Mouse (Mus musculus) heart, embryonic 16.5 days (tissue): Measurements from ENCODE around the gene Fam204a. TPM values are rescaled to one million over a fixed set of nuclear protein-coding genes. Genes with fewer than 3 reads are reported as not detected.

Experiments
- ATAC-seq: fragments of 200-750 bp; cut with Nextera tagmentation; replicated peaks from 2 replicates; pipeline ENCODE4 v1.8.0; 2017; ENCODE audit warnings: moderate number of reproducible peaks; ENCODE audit not compliant: insufficient read depth, low FRiP score; ENCODE audit errors: extremely low read depth
- H3K27ac ChIP-seq: fragments of 300-500 bp; sonication (generic); 2 replicates; pipeline ENCODE4 v1.5.1; 2014; ENCODE audit warnings: mild to moderate bottlenecking, low read length, control low read depth, moderate library complexity
- H3K27me3 ChIP-seq: fragments of 300-500 bp; sonication (generic); 2 replicates; pipeline ENCODE4 v1.6.1; 2014; ENCODE audit warnings: low read length, mixed read lengths; ENCODE audit not compliant: control insufficient read depth, insufficient read depth
- H3K36me3 ChIP-seq: fragments of 300-500 bp; sonication (generic); 2 replicates; pipeline ENCODE4 v1.6.1; 2014; ENCODE audit not compliant: control insufficient read depth, insufficient read depth
- H3K4me1 ChIP-seq: fragments of 300-500 bp; sonication (generic); 2 replicates; pipeline ENCODE4 v1.6.1; 2014; ENCODE audit warnings: low read length, mixed read lengths; ENCODE audit not compliant: control insufficient read depth, insufficient read depth
- H3K4me2 ChIP-seq: fragments of 300-500 bp; sonication (generic); 2 replicates; pipeline ENCODE4 v1.6.1; 2014; ENCODE audit warnings: low read depth, mild to moderate bottlenecking, control low read depth, low read length
- H3K4me3 ChIP-seq: fragments of 300-500 bp; sonication (generic); 2 replicates; pipeline ENCODE4 v1.5.1; 2014; ENCODE audit warnings: mild to moderate bottlenecking, control low read depth, low read length
- H3K9ac ChIP-seq: fragments of 300-500 bp; sonication (generic); 2 replicates; pipeline ENCODE4 v1.6.1; 2014; ENCODE audit warnings: low read length, control low read depth
- H3K9me3 ChIP-seq: fragments of 300-500 bp; sonication (generic); replicated peaks from 2 replicates; pipeline ENCODE4 v1.6.1; 2016; ENCODE audit warnings: low read length; ENCODE audit not compliant: control insufficient read depth
- WGBS: fragments of 180-500 bp; shearing (Covaris S2); extraction: QIAGEN DNeasy Blood & Tissue Kit; methylation state at CpG from one replicate; pipeline ENCODE4 v1.1.7; 2014; 5-methylcytosine and 5-hydroxymethylcytosine counted together
- polyA plus RNA-seq: library from polyadenylated mRNA; unstranded; fragments of >200 nt; fragmentation: Nextera tagmentation; extraction: Ambion mirVana; gene quantifications from 2 replicates; pipeline ENCODE4 v1.2.1, GENCODE M21; 2015

Fam204a gene
- polyA plus RNA-seq, 1 experiment from 2014 or later = 34.7 TPM

GRCm38 (mm10) chr19:60226845-60227235 lies 339 bp upstream of the Fam204a start:
- no peak overlapping the region for H3K27ac ChIP-seq
- peak overlapping the region; percentile 66 for H3K4me2 ChIP-seq
- peak overlapping the region; percentile 96 for H3K4me3 ChIP-seq
- 56% methylated on average over 8 of the region's 8 CpGs for WGBS
- H3K9ac ChIP-seq = no peak overlapping the region
- H3K27me3 ChIP-seq = no peaks in the 10 kb centered on the region
- no peaks in the 10 kb centered on the region for H3K36me3 ChIP-seq
- no peak for ATAC-seq
- peaks cover 5% of the 10 kb centered on the region; the same call in 1 of the 2 replicates for H3K4me1 ChIP-seq
- no peaks in the 10 kb centered on the region for H3K9me3 ChIP-seq

GRCm38 (mm10) chr19:60219395-60219794 lies 7.1 kb downstream of the Fam204a start:
- Histone ChIP-seq H3K4me2 (no peak overlapping the region), H3K36me3 (no peaks in the 10 kb centered on the region), H3K27me3 (no peaks in the 10 kb centered on the region), H3K4me3 (no peak overlapping the region), H3K9ac (no peak overlapping the region), H3K4me1 (peaks cover 3% of the 10 kb centered on the region; the same call in 1 of the 2 replicates), H3K9me3 (no peaks in the 10 kb centered on the region), H3K27ac (no peak overlapping the region)
- ATAC-seq = no peak
- WGBS = 81% methylated on average over 7 of the region's 7 CpGs

DNA sequence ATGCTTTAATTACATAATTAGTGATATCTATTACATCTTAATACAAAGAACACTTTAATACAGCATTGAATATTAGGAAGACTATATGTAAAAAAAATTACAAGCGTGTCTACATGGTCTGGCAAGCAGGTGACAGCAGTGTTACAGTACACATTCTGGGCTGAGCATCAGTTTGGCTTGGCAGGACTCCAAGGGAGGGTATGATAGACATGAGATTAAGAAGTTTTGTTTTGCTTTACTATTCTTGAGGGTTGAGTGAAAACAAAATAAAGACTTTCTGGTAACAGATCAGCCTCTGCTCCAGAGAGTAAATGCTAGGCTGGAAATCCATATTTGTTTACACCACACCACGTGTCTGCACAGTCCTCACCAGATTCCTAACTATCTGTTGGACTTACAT lies 8.5 kb downstream of the Fam204a start:
- H3K27me3 ChIP-seq = no peaks in the 10 kb centered on the region
- peaks cover 3% of the 10 kb centered on the region; the same call in 1 of the 2 replicates for H3K4me1 ChIP-seq
- no peak overlapping the region for H3K27ac ChIP-seq
- H3K4me2 ChIP-seq = no peak overlapping the region
- 0 out of 2 replicates have a peak, but pooled peaks cover 2% of the 10 kb centered on the region for H3K36me3 ChIP-seq
- no peaks in the 10 kb centered on the region for H3K9me3 ChIP-seq
- ATAC-seq = no peak
- no peak overlapping the region for H3K9ac ChIP-seq
- WGBS = 52% methylated on average over 2 of the region's 2 CpGs
- H3K4me3 ChIP-seq = no peak overlapping the region

GRCm38 (mm10) chr19:60208173-60208572 lies 18.3 kb downstream of the Fam204a start:
- Histone ChIP-seq H3K27ac (no peak overlapping the region), H3K9me3 (no peaks in the 10 kb centered on the region), H3K4me2 (no peak overlapping the region), H3K27me3 (no peaks in the 10 kb centered on the region), H3K4me3 (no peak overlapping the region), H3K4me1 (no peaks in the 10 kb centered on the region), H3K36me3 (peaks cover 11% of the 10 kb centered on the region; the same call in 1 of the 2 replicates), H3K9ac (no peak overlapping the region)
- ATAC-seq = no peak

- Histone ChIP-seq H3K4me2 (no peak overlapping the region), H3K27ac (no peak overlapping the region), H3K27me3 (no peaks in the 10 kb centered on the region), H3K9ac (no peak overlapping the region), H3K9me3 (no peaks in the 10 kb centered on the region), H3K4me3 (no peak overlapping the region), H3K4me1 (peaks cover 3% of the 10 kb centered on the region), H3K36me3 (peaks cover 5% of the 10 kb centered on the region; the same call in 1 of the 2 replicates)
- no peak for ATAC-seq
- WGBS = 78% methylated on average over 7 of the region's 7 CpGs
These were observed 22.3 kb downstream of the Fam204a start for GRCm38 (mm10) chr19:60204176-60204575.

GRCm38 (mm10) chr19:60200294-60200693 lies 26.2 kb downstream of the Fam204a start:
- 21% methylated on average over 2 of the region's 2 CpGs for WGBS
- Histone ChIP-seq H3K4me2 (no peak overlapping the region), H3K4me1 (peaks cover 9% of the 10 kb centered on the region), H3K9ac (no peak overlapping the region), H3K9me3 (no peaks in the 10 kb centered on the region), H3K36me3 (peaks cover 3% of the 10 kb centered on the region; the same call in 1 of the 2 replicates), H3K27me3 (no peaks in the 10 kb centered on the region), H3K27ac (no peak overlapping the region), H3K4me3 (no peak overlapping the region)
- ATAC-seq = no peak

GRCm38 (mm10) chr19:60199152-60199551 lies 27.3 kb downstream of the Fam204a start:
- Histone ChIP-seq H3K27ac (no peak overlapping the region), H3K4me2 (no peak overlapping the region), H3K9me3 (no peaks in the 10 kb centered on the region), H3K4me3 (no peak overlapping the region), H3K9ac (no peak overlapping the region), H3K36me3 (peaks cover 3% of the 10 kb centered on the region; the same call in 1 of the 2 replicates), H3K4me1 (peaks cover 9% of the 10 kb centered on the region), H3K27me3 (no peaks in the 10 kb centered on the region)
- no peak for ATAC-seq

- Histone ChIP-seq H3K4me2 (no peak overlapping the region), H3K9me3 (no peaks in the 10 kb centered on the region), H3K9ac (no peak overlapping the region), H3K27ac (no peak overlapping the region), H3K36me3 (no peaks in the 10 kb centered on the region), H3K4me1 (peaks cover 6% of the 10 kb centered on the region), H3K4me3 (no peak overlapping the region), H3K27me3 (no peaks in the 10 kb centered on the region)
- ATAC-seq = no peak
- WGBS = 77% methylated on average over 4 of the region's 4 CpGs
These were observed 33.7 kb downstream of the Fam204a start for GRCm38 (mm10) chr19:60192790-60193189.

DNA sequence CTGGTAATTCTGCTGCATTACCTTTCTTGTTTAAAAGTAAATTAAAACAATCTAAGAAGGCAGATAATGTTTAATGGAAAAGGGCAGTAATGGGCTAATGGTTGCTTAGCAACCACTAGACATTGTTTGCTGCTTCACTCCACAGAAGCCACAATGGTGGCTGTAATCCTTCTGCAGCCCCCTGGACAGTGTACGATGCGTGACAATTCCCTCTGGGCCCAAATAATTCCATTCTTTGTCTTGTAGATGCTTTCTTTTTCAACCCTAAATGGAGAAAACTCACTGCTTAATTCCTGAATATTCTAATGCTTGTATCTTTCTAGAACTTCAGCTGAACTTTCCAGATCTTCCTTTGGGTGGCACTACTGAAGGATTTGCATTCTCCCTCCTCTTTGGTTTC lies 37.3 kb downstream of the Fam204a start:
- H3K9ac ChIP-seq = no peak overlapping the region
- H3K4me2 ChIP-seq = no peak overlapping the region
- no peak overlapping the region for H3K4me3 ChIP-seq
- WGBS = 76% methylated on average over 2 of the region's 2 CpGs
- H3K4me1 ChIP-seq = no peaks in the 10 kb centered on the region
- H3K27me3 ChIP-seq = no peaks in the 10 kb centered on the region
- no peak for ATAC-seq
- H3K27ac ChIP-seq = no peak overlapping the region
- no peaks in the 10 kb centered on the region for H3K9me3 ChIP-seq
- no peaks in the 10 kb centered on the region for H3K36me3 ChIP-seq
